Mouse (Mus musculus): ENCODE measurements around the gene Rbm19. TPM values are rescaled to one million over a fixed set of nuclear protein-coding genes. Genes with fewer than 3 reads are reported as not detected.

Rbm19 gene
- total and polyA plus RNA-seq, 2 experiments = 4.9 to 9.2 TPM

- 92% methylated on average over 13 of the region's 13 CpGs for WGBS
- H3K4me1 ChIP-seq (ENCODE audit: control insufficient read depth, insufficient read depth, low read length) = peaks cover 8% of the 10 kb centered on the region; the same call in 1 of the 2 replicates
- TF ChIP-seq POLR2A (IDR thresholded peaks at IDR 0.05; ENCODE audit: extremely low read depth, insufficient read depth, low read length) = no peak
- TF ChIP-seq CTCF (IDR thresholded peaks at IDR 0.05; ENCODE audit: low read depth, low read length) = no peak
- no peak overlapping the region for H3K27ac ChIP-seq (replicated peaks; ENCODE audit: insufficient read depth, low read depth, low read length)
- no peaks in the 10 kb centered on the region for H3K36me3 ChIP-seq (ENCODE audit: control insufficient read depth, insufficient read depth, low read length)
- no peaks in the 10 kb centered on the region for H3K79me2 ChIP-seq (ENCODE audit: control insufficient read depth, insufficient read depth, low read length)
- H3K27me3 ChIP-seq (ENCODE audit: control insufficient read depth, insufficient read depth, low read length) = no peaks in the 10 kb centered on the region
- no peak for DNase-seq (ENCODE audit: extremely low read depth, low read depth, low spot score)
- no peak overlapping the region for H3K9ac ChIP-seq (ENCODE audit: low read depth, low read length)
- no peak overlapping the region for H3K4me3 ChIP-seq (ENCODE audit: insufficient read depth, low read depth, low read length)
Measured at GRCm38 (mm10) chr5:120176246-120177065, 60.2 kb downstream of the Rbm19 start.

GRCm38 (mm10) chr5:120177066-120177340, 60.7 kb downstream of the Rbm19 start:
- no peak for DNase-seq (ENCODE audit: extremely low read depth, low read depth, low spot score)
- Histone ChIP-seq H3K4me3 (ENCODE audit: insufficient read depth, low read depth, low read length) (no peak overlapping the region), H3K79me2 (ENCODE audit: control insufficient read depth, insufficient read depth, low read length) (no peaks in the 10 kb centered on the region), H3K9ac (ENCODE audit: low read depth, low read length) (no peak overlapping the region), H3K27ac (replicated peaks; ENCODE audit: insufficient read depth, low read depth, low read length) (no peak overlapping the region), H3K4me1 (ENCODE audit: control insufficient read depth, insufficient read depth, low read length) (peaks cover 4% of the 10 kb centered on the region; the same call in 1 of the 2 replicates), H3K36me3 (ENCODE audit: control insufficient read depth, insufficient read depth, low read length) (no peaks in the 10 kb centered on the region), H3K27me3 (ENCODE audit: control insufficient read depth, insufficient read depth, low read length) (no peaks in the 10 kb centered on the region)
- TF ChIP-seq CTCF (IDR thresholded peaks at IDR 0.05; ENCODE audit: low read depth, low read length) (no peak), POLR2A (IDR thresholded peaks at IDR 0.05; ENCODE audit: extremely low read depth, insufficient read depth, low read length) (no peak)
- 97% methylated on average over 4 of the region's 4 CpGs for WGBS

GRCm38 (mm10) chr5:120180102-120180501, 63.8 kb downstream of the Rbm19 start:
- no peaks in the 10 kb centered on the region for H3K79me2 ChIP-seq (ENCODE audit: control insufficient read depth, insufficient read depth, low read length)
- no peak overlapping the region for H3K4me3 ChIP-seq (ENCODE audit: insufficient read depth, low read depth, low read length)
- no peak for TF ChIP-seq CTCF (IDR thresholded peaks at IDR 0.05; ENCODE audit: low read depth, low read length)
- no peak for TF ChIP-seq POLR2A (IDR thresholded peaks at IDR 0.05; ENCODE audit: extremely low read depth, insufficient read depth, low read length)
- H3K4me1 ChIP-seq (ENCODE audit: control insufficient read depth, insufficient read depth, low read length) = no peaks in the 10 kb centered on the region
- no peak overlapping the region for H3K27ac ChIP-seq (replicated peaks; ENCODE audit: insufficient read depth, low read depth, low read length)
- DNase-seq (ENCODE audit: extremely low read depth, low read depth, low spot score) = no peak
- no peaks in the 10 kb centered on the region for H3K36me3 ChIP-seq (ENCODE audit: control insufficient read depth, insufficient read depth, low read length)
- H3K27me3 ChIP-seq (ENCODE audit: control insufficient read depth, insufficient read depth, low read length) = no peaks in the 10 kb centered on the region
- H3K9ac ChIP-seq (ENCODE audit: low read depth, low read length) = no peak overlapping the region
- WGBS = 96% methylated on average over 11 of the region's 11 CpGs

- TF ChIP-seq POLR2A (IDR thresholded peaks at IDR 0.05; ENCODE audit: extremely low read depth, insufficient read depth, low read length) (no peak), CTCF (IDR thresholded peaks at IDR 0.05; ENCODE audit: low read depth, low read length) (no peak)
- peak; percentile 54 for DNase-seq (ENCODE audit: extremely low read depth, low read depth, low spot score)
- no peaks in the 10 kb centered on the region for H3K79me2 ChIP-seq (ENCODE audit: control insufficient read depth, insufficient read depth, low read length)
- no peaks in the 10 kb centered on the region for H3K36me3 ChIP-seq (ENCODE audit: control insufficient read depth, insufficient read depth, low read length)
- 91% methylated on average over 4 of the region's 4 CpGs for WGBS
- no peaks in the 10 kb centered on the region for H3K4me1 ChIP-seq (ENCODE audit: control insufficient read depth, insufficient read depth, low read length)
- H3K4me3 ChIP-seq (ENCODE audit: insufficient read depth, low read depth, low read length) = no peak overlapping the region
- H3K9ac ChIP-seq (ENCODE audit: low read depth, low read length) = no peak overlapping the region
- H3K27me3 ChIP-seq (ENCODE audit: control insufficient read depth, insufficient read depth, low read length) = no peaks in the 10 kb centered on the region
- H3K27ac ChIP-seq (replicated peaks; ENCODE audit: insufficient read depth, low read depth, low read length) = no peak overlapping the region
Measured at GRCm38 (mm10) chr5:120181384-120181783, 65.1 kb downstream of the Rbm19 start.

- no peaks in the 10 kb centered on the region for H3K4me1 ChIP-seq (ENCODE audit: control insufficient read depth, insufficient read depth, low read length)
- H3K79me2 ChIP-seq (ENCODE audit: control insufficient read depth, insufficient read depth, low read length) = no peaks in the 10 kb centered on the region
- H3K4me3 ChIP-seq (ENCODE audit: insufficient read depth, low read depth, low read length) = no peak overlapping the region
- H3K27ac ChIP-seq (replicated peaks; ENCODE audit: insufficient read depth, low read depth, low read length) = no peak overlapping the region
- WGBS = 96% methylated on average over 8 of the region's 8 CpGs
- H3K9ac ChIP-seq (ENCODE audit: low read depth, low read length) = no peak overlapping the region
- H3K27me3 ChIP-seq (ENCODE audit: control insufficient read depth, insufficient read depth, low read length) = no peaks in the 10 kb centered on the region
- H3K36me3 ChIP-seq (ENCODE audit: control insufficient read depth, insufficient read depth, low read length) = no peaks in the 10 kb centered on the region
- TF ChIP-seq POLR2A (IDR thresholded peaks at IDR 0.05; ENCODE audit: extremely low read depth, insufficient read depth, low read length) (no peak), CTCF (IDR thresholded peaks at IDR 0.05; ENCODE audit: low read depth, low read length) (no peak)
- DNase-seq (ENCODE audit: extremely low read depth, low read depth, low spot score) = no peak
Measured at GRCm38 (mm10) chr5:120183321-120183720, 67.1 kb downstream of the Rbm19 start.

- no peaks in the 10 kb centered on the region for H3K4me1 ChIP-seq (ENCODE audit: control insufficient read depth, insufficient read depth, low read length)
- no peaks in the 10 kb centered on the region for H3K79me2 ChIP-seq (ENCODE audit: control insufficient read depth, insufficient read depth, low read length)
- no peak for TF ChIP-seq POLR2A (IDR thresholded peaks at IDR 0.05; ENCODE audit: extremely low read depth, insufficient read depth, low read length)
- no peak for DNase-seq (ENCODE audit: extremely low read depth, low read depth, low spot score)
- H3K36me3 ChIP-seq (ENCODE audit: control insufficient read depth, insufficient read depth, low read length) = no peaks in the 10 kb centered on the region
- H3K27ac ChIP-seq (replicated peaks; ENCODE audit: insufficient read depth, low read depth, low read length) = no peak overlapping the region
- no peak overlapping the region for H3K9ac ChIP-seq (ENCODE audit: low read depth, low read length)
- no peak overlapping the region for H3K4me3 ChIP-seq (ENCODE audit: insufficient read depth, low read depth, low read length)
- H3K27me3 ChIP-seq (ENCODE audit: control insufficient read depth, insufficient read depth, low read length) = no peaks in the 10 kb centered on the region
- WGBS = 93% methylated on average over 7 of the region's 7 CpGs
Measured at GRCm38 (mm10) chr5:120183790-120184189, 67.5 kb downstream of the Rbm19 start.
